Mouse (Mus musculus): ENCODE measurements around the gene Suz12.

The Suz12 gene

GRCm38 (mm10) chr11:80077784-80078545 lies 85.1 kb downstream of the Suz12 start:
- 66% methylated on average over 14 of the region's 14 CpGs for WGBS

GRCm38 (mm10) chr11:80078831-80079230 lies 85.9 kb downstream of the Suz12 start:
- 65% methylated on average over 1 of the region's 1 CpGs for WGBS

GRCm38 (mm10) chr11:80079751-80080150 lies 86.8 kb downstream of the Suz12 start:
- WGBS, result 76% methylated on average over 6 of the region's 6 CpGs

- under 1% methylated on average over 32 of the region's 32 CpGs for WGBS
Measured at GRCm38 (mm10) chr11:80080381-80080825, 87.5 kb downstream of the Suz12 start.

- WGBS, result 5% methylated on average over 55 of the region's 55 CpGs
Measured at GRCm38 (mm10) chr11:80080826-80081728, 88.2 kb downstream of the Suz12 start, which contains the start of gene Crlf3. TSS of gene Crlf3 (minus strand) at chr11:80080991.

GRCm38 (mm10) chr11:80081786-80082319 lies 88.9 kb downstream of the Suz12 start:
- WGBS, result 81% methylated on average over 7 of the region's 7 CpGs

All from cerebral cortex, adult 2 months (tissue).